Mouse (Mus musculus): ENCODE data around the gene Lman1l.
A peak's percentile ranks its signal among the peaks of the same experiment; 100 is the strongest.

The Lman1l gene

GRCm38 (mm10) chr9:57575577-57575976, 45.0 kb downstream of the Lman1l start:
- DNase-seq: no peak

- DNase-seq: no peak
These were observed 46.2 kb downstream of the Lman1l start for GRCm38 (mm10) chr9:57574397-57574796.

GRCm38 (mm10) chr9:57568500-57568899, 52.1 kb downstream of the Lman1l start:
- no peak for DNase-seq

GRCm38 (mm10) chr9:57566846-57567245, 53.7 kb downstream of the Lman1l start:
- DNase-seq: no peak

GRCm38 (mm10) chr9:57565741-57566221, 54.8 kb downstream of the Lman1l start:
- DNase-seq: no peak

- no peak for DNase-seq
These were observed 56.0 kb downstream of the Lman1l start for GRCm38 (mm10) chr9:57564609-57565008.

- no peak for DNase-seq
These were observed 57.6 kb downstream of the Lman1l start for GRCm38 (mm10) chr9:57562896-57563372.

GRCm38 (mm10) chr9:57561711-57562099, 58.9 kb downstream of the Lman1l start:
- DNase-seq: no peak

GRCm38 (mm10) chr9:57560861-57561710, 59.5 kb downstream of the Lman1l start, which contains the start of gene Scamp2:
Scamp2 (plus strand) TSS chr9:57560943.
- peak; percentile 93 for DNase-seq

- DNase-seq: no peak
These were observed 60.3 kb downstream of the Lman1l start for GRCm38 (mm10) chr9:57560263-57560662.

- no peak for DNase-seq
These were observed 61.0 kb downstream of the Lman1l start for GRCm38 (mm10) chr9:57559568-57559967.

- no peak for DNase-seq
These were observed 61.9 kb downstream of the Lman1l start for GRCm38 (mm10) chr9:57558625-57559024.

GRCm38 (mm10) chr9:57557215-57557614, 63.4 kb downstream of the Lman1l start:
- no peak for DNase-seq

Measured in cerebellum, adult 11 months (tissue).